Mouse (Mus musculus): ENCODE measurements around the gene Stat5b. TPM values are rescaled to one million over a fixed set of nuclear protein-coding genes. Genes with fewer than 3 reads are reported as not detected.
A peak's percentile ranks its signal among the peaks of the same experiment; 100 is the strongest.

Gene Stat5b
- 28.1 TPM in 2 replicates for polyA plus RNA-seq (2015; fragmentation: Nextera tagmentation; extraction: Ambion mirVana)

GRCm38 (mm10) chr11:100850038-100850777, at the start of gene Stat5b:
TSS of gene Stat5b (minus strand) at chr11:100850724.
- under 1% methylated on average over 91 of the region's 104 CpGs for whole genome bisulfite sequencing
- Histone ChIP-seq H3K4me1 (peaks cover 24% of the 10 kb centered on the region), H3K36me3 (no peaks in the 10 kb centered on the region), H3K9ac (peak within 1 kb of the TSS; percentile 92), H3K4me2 (peak within 1 kb of the TSS; percentile 87), H3K27ac (peak within 1 kb of the TSS; percentile 80), H3K4me3 (peak within 1 kb of the TSS; percentile 89), H3K27me3 (peaks cover 23% of the 10 kb centered on the region; the same call in 1 of the 2 replicates), H3K9me3 (no peaks in the 10 kb centered on the region)
- peak; percentile 75 for ATAC-seq (ENCODE audit: borderline replicate concordance, extremely low read depth, low FRiP score, low TSS enrichment)

GRCm38 (mm10) chr11:100898441-100899199, 48.1 kb upstream of the Stat5b start:
- no peak for ATAC-seq (ENCODE audit: borderline replicate concordance, extremely low read depth, low FRiP score, low TSS enrichment)
- Histone ChIP-seq H3K9me3 (no peaks in the 10 kb centered on the region), H3K4me1 (peaks cover 3% of the 10 kb centered on the region; the same call in 1 of the 2 replicates), H3K27ac (no peak overlapping the region), H3K9ac (no peak overlapping the region), H3K4me3 (no peak overlapping the region), H3K4me2 (no peak overlapping the region), H3K36me3 (peaks cover 48% of the 10 kb centered on the region), H3K27me3 (no peaks in the 10 kb centered on the region)
- 79% methylated on average over 16 of the region's 16 CpGs for WGBS

GRCm38 (mm10) chr11:100897294-100898231, 47.0 kb upstream of the Stat5b start:
- H3K4me2 ChIP-seq = no peak overlapping the region
- ATAC-seq (ENCODE audit: borderline replicate concordance, extremely low read depth, low FRiP score, low TSS enrichment) = no peak
- H3K4me3 ChIP-seq = no peak overlapping the region
- H3K27ac ChIP-seq = no peak overlapping the region
- H3K27me3 ChIP-seq = no peaks in the 10 kb centered on the region
- 72% methylated on average over 7 of the region's 7 CpGs for WGBS
- H3K9ac ChIP-seq = no peak overlapping the region
- H3K9me3 ChIP-seq = no peaks in the 10 kb centered on the region
- H3K4me1 ChIP-seq = peaks cover 8% of the 10 kb centered on the region; the same call in 1 of the 2 replicates
- peaks cover 38% of the 10 kb centered on the region for H3K36me3 ChIP-seq

DNA sequence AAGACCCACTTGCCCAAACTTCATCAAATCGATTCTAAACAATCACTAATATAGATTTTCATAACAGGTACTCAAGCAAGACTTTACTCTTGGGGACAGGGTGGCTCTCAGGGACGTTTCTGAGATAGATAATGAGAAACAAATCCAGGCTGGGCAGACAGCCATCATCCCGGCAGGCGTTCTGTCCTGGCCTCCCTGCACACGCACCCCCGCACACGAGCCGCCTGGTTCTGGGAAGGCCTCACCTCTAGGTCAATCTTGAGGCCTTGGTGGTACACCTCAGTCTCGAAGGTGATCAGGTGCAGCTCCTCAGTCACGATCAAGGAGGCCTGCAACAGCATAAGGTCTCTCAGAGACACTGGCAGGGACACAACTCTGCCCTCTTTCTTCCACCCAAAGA, 45.6 kb upstream of the Stat5b start:
- 81% methylated on average over 10 of the region's 10 CpGs for WGBS
- peaks cover 8% of the 10 kb centered on the region; the same call in 1 of the 2 replicates for H3K4me1 ChIP-seq
- no peak overlapping the region for H3K4me2 ChIP-seq
- no peak overlapping the region for H3K4me3 ChIP-seq
- no peaks in the 10 kb centered on the region for H3K27me3 ChIP-seq
- H3K9me3 ChIP-seq = no peaks in the 10 kb centered on the region
- no peak for ATAC-seq (ENCODE audit: borderline replicate concordance, extremely low read depth, low FRiP score, low TSS enrichment)
- no peak overlapping the region for H3K27ac ChIP-seq
- peaks cover 30% of the 10 kb centered on the region; the same call in 1 of the 2 replicates for H3K36me3 ChIP-seq
- H3K9ac ChIP-seq = no peak overlapping the region

GRCm38 (mm10) chr11:100894146-100894918, 43.8 kb upstream of the Stat5b start:
- 64% methylated on average over 9 of the region's 9 CpGs for WGBS

DNA sequence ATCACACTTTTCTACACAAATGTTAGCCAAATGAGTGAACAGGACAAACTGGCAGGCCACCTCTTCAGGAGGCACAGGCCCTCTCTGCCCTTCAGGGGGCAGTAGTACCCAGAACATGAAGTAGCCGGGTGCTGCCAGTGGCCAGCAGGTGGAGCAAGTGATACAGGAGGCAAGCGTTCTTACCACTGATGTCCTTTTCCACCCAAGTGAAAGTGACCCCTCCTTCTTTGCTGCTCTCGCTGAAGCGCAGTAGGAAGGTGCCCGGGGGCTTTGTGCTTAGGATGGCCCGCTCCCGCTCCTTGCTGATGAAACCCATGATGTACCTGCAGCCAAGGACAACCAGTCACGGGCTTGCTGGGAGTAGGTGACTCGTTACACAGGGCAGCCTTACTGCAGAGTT, 43.0 kb upstream of the Stat5b start:
- Histone ChIP-seq H3K4me1 (peaks cover 8% of the 10 kb centered on the region; the same call in 1 of the 2 replicates), H3K36me3 (peaks cover 15% of the 10 kb centered on the region; the same call in 1 of the 2 replicates), H3K9me3 (no peaks in the 10 kb centered on the region), H3K27ac (0 out of 2 replicates have a peak overlapping the region, but pooled peaks have one; percentile 5), H3K27me3 (no peaks in the 10 kb centered on the region), H3K9ac (no peak overlapping the region), H3K4me3 (no peak overlapping the region), H3K4me2 (peak overlapping the region; percentile 30)
- ATAC-seq (ENCODE audit: borderline replicate concordance, extremely low read depth, low FRiP score, low TSS enrichment) = peak; percentile 44; the same call in 1 of the 2 replicates
- 17% methylated on average over 9 of the region's 9 CpGs for WGBS

More at GRCm38 (mm10) chr11:100894146-100894918, 43.8 kb upstream of the Stat5b start:
- no peaks in the 10 kb centered on the region for H3K9me3 ChIP-seq
- H3K27me3 ChIP-seq = no peaks in the 10 kb centered on the region
- H3K4me3 ChIP-seq = no peak overlapping the region
- H3K27ac ChIP-seq = no peak overlapping the region
- peaks cover 18% of the 10 kb centered on the region; the same call in 1 of the 2 replicates for H3K36me3 ChIP-seq
- no peak for ATAC-seq (ENCODE audit: borderline replicate concordance, extremely low read depth, low FRiP score, low TSS enrichment)
- no peak overlapping the region for H3K4me2 ChIP-seq
- H3K9ac ChIP-seq = no peak overlapping the region
- H3K4me1 ChIP-seq = peaks cover 8% of the 10 kb centered on the region; the same call in 1 of the 2 replicates

GRCm38 (mm10) chr11:100892435-100892834, 41.9 kb upstream of the Stat5b start:
- no peaks in the 10 kb centered on the region for H3K9me3 ChIP-seq
- WGBS = 76% methylated on average over 5 of the region's 5 CpGs

DNA sequence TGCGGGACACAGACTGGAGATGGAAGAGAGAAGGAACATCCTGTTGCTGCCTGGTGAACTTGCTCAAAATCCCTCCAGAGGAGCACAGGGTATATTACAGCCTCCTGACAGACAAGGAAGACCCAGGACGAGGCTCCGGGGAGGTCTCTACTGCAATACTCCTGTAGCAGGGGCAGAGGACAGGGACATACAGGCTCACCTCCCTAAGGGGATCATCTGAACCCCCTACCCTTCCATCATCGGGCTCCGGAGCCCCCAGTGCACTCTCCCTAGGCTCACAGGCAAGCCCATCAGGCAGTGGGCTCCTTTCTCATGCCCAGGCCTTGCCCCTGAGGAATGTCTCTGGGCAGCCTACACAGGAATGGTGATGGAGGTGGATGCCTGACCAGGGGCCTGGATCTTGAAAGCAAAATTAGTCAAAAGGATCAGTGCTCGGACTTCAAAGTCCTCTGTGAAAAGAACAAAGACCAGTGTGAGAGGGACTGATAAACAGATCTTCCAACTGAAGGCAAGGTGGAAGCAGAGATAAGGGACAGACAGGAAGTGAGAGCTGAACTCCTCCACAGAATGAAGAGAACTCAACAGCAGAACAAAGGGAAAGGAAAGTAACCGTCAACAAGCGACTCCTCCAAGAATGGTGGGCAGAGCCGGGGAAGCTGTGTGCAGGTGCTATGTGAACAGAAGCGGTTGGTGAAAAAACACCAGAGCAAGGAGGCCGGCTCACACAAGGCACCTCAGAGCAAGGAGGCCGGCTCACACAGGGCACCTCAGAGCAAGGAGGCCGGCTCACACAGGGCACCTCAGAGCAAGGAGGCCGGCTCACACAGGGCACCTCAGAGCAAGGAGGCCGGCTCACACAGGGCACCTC, 41.0 kb upstream of the Stat5b start:
- Histone ChIP-seq H3K9ac (no peak overlapping the region), H3K4me3 (no peak overlapping the region), H3K27me3 (no peaks in the 10 kb centered on the region), H3K36me3 (0 out of 2 replicates have a peak, but pooled peaks cover 16% of the 10 kb centered on the region), H3K4me1 (peaks cover 8% of the 10 kb centered on the region; the same call in 1 of the 2 replicates), H3K9me3 (no peaks in the 10 kb centered on the region), H3K4me2 (no peak overlapping the region), H3K27ac (peak overlapping the region; percentile 76)
- WGBS = 44% methylated on average over 15 of the region's 15 CpGs
- peak; percentile 3; the same call in 1 of the 2 replicates for ATAC-seq (ENCODE audit: borderline replicate concordance, extremely low read depth, low FRiP score, low TSS enrichment)

More at GRCm38 (mm10) chr11:100892435-100892834, 41.9 kb upstream of the Stat5b start:
- ATAC-seq (ENCODE audit: borderline replicate concordance, extremely low read depth, low FRiP score, low TSS enrichment) = no peak
- Histone ChIP-seq H3K4me1 (peaks cover 8% of the 10 kb centered on the region; the same call in 1 of the 2 replicates), H3K9ac (no peak overlapping the region), H3K4me2 (no peak overlapping the region), H3K27me3 (no peaks in the 10 kb centered on the region), H3K36me3 (peaks cover 17% of the 10 kb centered on the region; the same call in 1 of the 2 replicates), H3K27ac (peak overlapping the region; percentile 55; the same call in 1 of the 2 replicates), H3K4me3 (no peak overlapping the region)

DNA sequence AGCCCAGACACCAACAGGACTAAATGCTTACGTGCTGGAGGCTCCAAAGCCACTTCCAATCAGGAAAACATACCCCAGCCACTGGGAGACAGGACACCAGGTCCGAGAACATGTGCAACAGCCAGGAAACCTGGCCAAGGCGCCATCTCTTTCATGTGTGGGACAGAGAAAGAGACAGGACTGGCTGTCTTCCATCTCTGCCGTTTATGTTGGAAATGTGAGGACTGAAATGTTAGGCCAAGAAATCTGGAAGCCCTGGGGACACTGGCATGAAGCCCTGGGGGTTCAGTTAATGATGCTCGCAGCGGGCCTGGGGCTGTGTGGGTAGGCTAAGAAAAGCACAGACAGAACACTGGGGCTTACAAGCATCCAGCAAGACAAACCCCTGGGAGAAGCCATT, 40.0 kb upstream of the Stat5b start:
- no peak overlapping the region for H3K9ac ChIP-seq
- no peak overlapping the region for H3K4me3 ChIP-seq
- no peak for ATAC-seq (ENCODE audit: borderline replicate concordance, extremely low read depth, low FRiP score, low TSS enrichment)
- 62% methylated on average over 6 of the region's 6 CpGs for WGBS
- no peak overlapping the region for H3K4me2 ChIP-seq
- no peak overlapping the region; the same call in 1 of the 2 replicates for H3K27ac ChIP-seq
- H3K27me3 ChIP-seq = no peaks in the 10 kb centered on the region
- H3K9me3 ChIP-seq = no peaks in the 10 kb centered on the region
- 0 out of 2 replicates have a peak, but pooled peaks cover 19% of the 10 kb centered on the region for H3K36me3 ChIP-seq
- peaks cover 8% of the 10 kb centered on the region; the same call in 1 of the 2 replicates for H3K4me1 ChIP-seq
